Mouse (Mus musculus): ENCODE results near the gene Bsx. TPM values are rescaled to one million over a fixed set of nuclear protein-coding genes. Genes with fewer than 3 reads are reported as not detected.

Gene Bsx
- total and polyA plus RNA-seq, 2 experiments from 2014 or later, result 2.8 TPM; not detected in 1

DNA sequence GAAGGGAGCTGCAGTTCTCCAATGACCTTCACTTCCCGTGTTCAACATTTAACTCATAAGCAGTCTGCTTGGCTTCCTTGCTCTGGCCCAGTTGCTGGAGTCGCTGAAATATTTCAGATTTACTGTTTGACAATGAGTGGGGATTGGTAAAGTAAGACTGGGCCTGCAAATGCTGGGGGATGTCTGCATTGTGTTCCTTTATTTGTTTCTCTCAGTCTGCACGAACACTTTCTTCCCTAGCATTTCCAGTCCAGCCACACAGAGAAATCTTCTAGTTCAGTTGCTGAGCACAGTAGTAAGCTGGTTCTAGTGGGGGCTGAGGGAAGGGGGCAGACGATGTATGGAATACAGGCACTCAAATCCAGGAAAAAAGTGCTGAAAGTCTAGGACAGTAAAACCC, 1.0 kb downstream of the Bsx start:
- H3K4me3 ChIP-seq (ENCODE audit: low read depth, low read length), result no peak overlapping the region
- H3K9me3 ChIP-seq (ENCODE audit: low read length), result no peaks in the 10 kb centered on the region
- H3K27ac ChIP-seq (ENCODE audit: low read depth, low read length), result no peak overlapping the region
- WGBS, result 4% methylated on average over 4 of the region's 4 CpGs
- H3K4me2 ChIP-seq (ENCODE audit: low read depth, low read length, poor library complexity, severe bottlenecking), result no peak overlapping the region
- no peak for ATAC-seq (ENCODE audit: low FRiP score)
- no peak overlapping the region for H3K9ac ChIP-seq (replicated peaks; ENCODE audit: low read length, poor library complexity, severe bottlenecking)
- H3K4me1 ChIP-seq (ENCODE audit: insufficient read depth, low read length), result peaks cover 3% of the 10 kb centered on the region; the same call in 1 of the 2 replicates
- TF ChIP-seq CTCF (IDR thresholded peaks at IDR 0.05), result no peak
- H3K27me3 ChIP-seq (ENCODE audit: insufficient read depth, low read length), result peaks cover 45% of the 10 kb centered on the region
- DNase-seq (ENCODE audit: low spot score), result no peak
- no peaks in the 10 kb centered on the region for H3K36me3 ChIP-seq (ENCODE audit: insufficient read depth, low read length)

DNA sequence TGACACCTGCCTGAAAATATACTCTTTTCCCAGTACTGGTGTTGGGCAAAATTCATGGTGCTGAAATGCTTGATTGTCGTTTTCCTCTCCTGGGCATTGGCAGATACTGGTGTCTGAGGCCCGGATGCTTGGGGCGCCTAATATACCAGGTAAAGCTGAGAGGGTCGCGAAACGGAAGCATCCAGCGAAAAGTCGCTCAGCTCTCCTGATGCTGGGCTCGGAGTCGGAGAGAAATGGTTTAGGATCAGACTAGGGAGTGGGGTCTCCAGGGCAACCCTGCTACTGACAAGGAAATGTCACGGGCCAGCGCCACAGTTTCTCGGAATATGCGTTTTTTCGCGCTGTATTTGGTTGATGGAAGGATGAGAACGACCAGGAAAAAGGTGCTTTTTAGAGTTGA, 1.5 kb downstream of the Bsx start:
- H3K27ac ChIP-seq (ENCODE audit: low read depth, low read length), result no peak overlapping the region
- H3K9ac ChIP-seq (replicated peaks; ENCODE audit: low read length, poor library complexity, severe bottlenecking), result no peak overlapping the region
- H3K4me3 ChIP-seq (ENCODE audit: low read depth, low read length), result 0 out of 2 replicates have a peak overlapping the region, but pooled peaks have one; percentile 2
- no peaks in the 10 kb centered on the region for H3K36me3 ChIP-seq (ENCODE audit: insufficient read depth, low read length)
- TF ChIP-seq CTCF (IDR thresholded peaks at IDR 0.05), result no peak
- DNase-seq (ENCODE audit: low spot score) (no peak), ATAC-seq (ENCODE audit: low FRiP score) (no peak)
- 1% methylated on average over 17 of the region's 17 CpGs for WGBS
- H3K27me3 ChIP-seq (ENCODE audit: insufficient read depth, low read length), result peaks cover 45% of the 10 kb centered on the region
- H3K9me3 ChIP-seq (ENCODE audit: low read length), result no peaks in the 10 kb centered on the region
- no peak overlapping the region for H3K4me2 ChIP-seq (ENCODE audit: low read depth, low read length, poor library complexity, severe bottlenecking)
- peaks cover 3% of the 10 kb centered on the region; the same call in 1 of the 2 replicates for H3K4me1 ChIP-seq (ENCODE audit: insufficient read depth, low read length)

DNA sequence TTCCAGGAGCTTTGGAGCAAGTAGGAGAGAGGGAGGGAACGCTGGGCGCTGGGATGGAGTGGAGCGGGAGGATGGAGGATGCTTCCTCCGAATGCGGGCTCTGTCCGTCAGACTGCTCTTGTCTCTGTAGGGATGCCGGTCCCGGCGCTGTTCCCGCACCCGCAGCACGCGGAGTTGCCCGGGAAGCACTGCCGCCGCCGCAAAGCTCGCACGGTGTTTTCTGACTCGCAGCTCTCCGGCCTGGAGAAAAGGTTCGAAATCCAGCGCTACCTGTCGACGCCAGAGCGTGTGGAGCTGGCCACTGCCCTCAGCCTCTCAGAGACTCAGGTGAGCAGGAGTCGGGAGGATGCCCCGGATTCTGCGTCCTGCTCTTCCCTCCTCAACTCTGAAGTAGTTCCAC, 2.2 kb downstream of the Bsx start:
- DNase-seq (ENCODE audit: low spot score), result no peak
- ATAC-seq (ENCODE audit: low FRiP score), result no peak
- TF ChIP-seq CTCF (IDR thresholded peaks at IDR 0.05), result no peak
- no peaks in the 10 kb centered on the region for H3K9me3 ChIP-seq (ENCODE audit: low read length)
- no peaks in the 10 kb centered on the region for H3K36me3 ChIP-seq (ENCODE audit: insufficient read depth, low read length)
- no peak overlapping the region for H3K4me3 ChIP-seq (ENCODE audit: low read depth, low read length)
- no peak overlapping the region for H3K4me2 ChIP-seq (ENCODE audit: low read depth, low read length, poor library complexity, severe bottlenecking)
- H3K27me3 ChIP-seq (ENCODE audit: insufficient read depth, low read length), result peaks cover 48% of the 10 kb centered on the region
- H3K27ac ChIP-seq (ENCODE audit: low read depth, low read length), result no peak overlapping the region
- 1% methylated on average over 29 of the region's 29 CpGs for WGBS
- H3K9ac ChIP-seq (replicated peaks; ENCODE audit: low read length, poor library complexity, severe bottlenecking), result no peak overlapping the region
- peaks cover 3% of the 10 kb centered on the region; the same call in 1 of the 2 replicates for H3K4me1 ChIP-seq (ENCODE audit: insufficient read depth, low read length)

DNA sequence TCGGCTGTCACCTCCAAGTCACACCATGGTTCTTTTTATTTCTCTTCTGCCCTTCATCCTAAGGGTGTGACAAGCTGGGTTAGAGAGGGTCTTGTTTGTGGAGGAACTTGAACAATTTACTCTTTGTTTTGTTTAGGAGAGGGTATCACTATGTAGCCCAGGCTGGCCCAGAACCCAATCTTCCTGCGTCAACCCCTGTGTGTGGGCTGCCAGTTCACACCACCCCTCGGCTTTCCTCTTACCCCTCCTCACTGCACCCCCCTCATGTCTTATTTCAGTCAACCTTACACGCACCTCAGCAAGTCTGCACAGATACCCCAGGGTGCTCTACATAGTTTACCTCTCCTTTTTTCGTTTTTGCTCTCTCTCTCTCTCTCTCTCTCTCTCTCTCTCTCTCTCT, 2.8 kb downstream of the Bsx start:
- ATAC-seq (ENCODE audit: low FRiP score), result no peak
- Histone ChIP-seq H3K4me2 (ENCODE audit: low read depth, low read length, poor library complexity, severe bottlenecking) (no peak overlapping the region), H3K4me3 (ENCODE audit: low read depth, low read length) (no peak overlapping the region), H3K9me3 (ENCODE audit: low read length) (no peaks in the 10 kb centered on the region), H3K4me1 (ENCODE audit: insufficient read depth, low read length) (peaks cover under 1% of the 10 kb centered on the region; the same call in 1 of the 2 replicates), H3K27me3 (ENCODE audit: insufficient read depth, low read length) (peaks cover 48% of the 10 kb centered on the region), H3K27ac (ENCODE audit: low read depth, low read length) (no peak overlapping the region), H3K9ac (replicated peaks; ENCODE audit: low read length, poor library complexity, severe bottlenecking) (no peak overlapping the region), H3K36me3 (ENCODE audit: insufficient read depth, low read length) (no peaks in the 10 kb centered on the region)
- WGBS, result 5% methylated on average over 5 of the region's 5 CpGs
- no peak for DNase-seq (ENCODE audit: low spot score)
- TF ChIP-seq CTCF (IDR thresholded peaks at IDR 0.05), result no peak

DNA sequence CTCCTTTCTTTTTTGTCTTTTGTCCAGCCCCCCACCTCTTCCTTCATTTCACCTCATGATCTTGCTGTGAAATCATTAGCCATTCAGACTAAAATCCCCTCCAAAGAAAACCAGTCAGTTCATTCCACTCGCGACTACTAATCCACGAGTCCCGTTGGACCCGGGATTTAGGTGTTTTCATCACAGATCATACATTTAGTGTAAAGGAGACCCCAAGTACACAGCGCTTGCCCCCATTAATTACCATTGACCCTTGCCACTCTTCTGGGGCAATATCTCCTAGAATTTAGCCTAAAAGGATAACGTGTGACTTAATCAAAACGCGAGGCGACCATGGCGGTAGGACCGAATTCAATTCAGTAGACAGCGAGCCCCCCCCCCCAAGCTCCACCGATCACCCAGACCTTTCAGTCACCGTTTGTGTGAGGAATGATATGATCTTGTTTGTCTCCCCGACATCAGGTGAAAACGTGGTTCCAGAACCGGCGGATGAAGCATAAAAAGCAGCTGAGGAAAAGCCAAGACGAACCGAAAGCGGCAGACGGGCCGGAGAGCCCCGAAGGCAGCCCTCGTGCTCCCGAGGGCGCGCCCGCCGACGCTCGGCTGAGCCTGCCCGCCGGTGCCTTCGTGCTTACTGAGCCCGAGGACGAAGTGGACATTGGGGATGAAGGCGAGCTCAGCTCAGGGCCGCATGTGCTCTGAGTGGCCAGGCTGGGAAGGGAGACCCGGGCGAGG, 3.4 kb downstream of the Bsx start:
- 0 out of 2 replicates have a peak, but pooled peaks have one; percentile 23 for ATAC-seq (ENCODE audit: low FRiP score)
- H3K9ac ChIP-seq (replicated peaks; ENCODE audit: low read length, poor library complexity, severe bottlenecking), result no peak overlapping the region
- H3K27ac ChIP-seq (ENCODE audit: low read depth, low read length), result no peak overlapping the region
- peaks cover 44% of the 10 kb centered on the region for H3K27me3 ChIP-seq (ENCODE audit: insufficient read depth, low read length)
- H3K4me2 ChIP-seq (ENCODE audit: low read depth, low read length, poor library complexity, severe bottlenecking), result peak overlapping the region; percentile 18; the same call in 1 of the 2 replicates
- no peak for DNase-seq (ENCODE audit: low spot score)
- 0 out of 2 replicates have a peak overlapping the region, but pooled peaks have one; percentile 5 for H3K4me3 ChIP-seq (ENCODE audit: low read depth, low read length)
- H3K4me1 ChIP-seq (ENCODE audit: insufficient read depth, low read length), result no peaks in the 10 kb centered on the region
- no peaks in the 10 kb centered on the region for H3K9me3 ChIP-seq (ENCODE audit: low read length)
- H3K36me3 ChIP-seq (ENCODE audit: insufficient read depth, low read length), result no peaks in the 10 kb centered on the region
- WGBS, result 1% methylated on average over 42 of the region's 42 CpGs
- TF ChIP-seq CTCF (IDR thresholded peaks at IDR 0.05), result no peak

DNA sequence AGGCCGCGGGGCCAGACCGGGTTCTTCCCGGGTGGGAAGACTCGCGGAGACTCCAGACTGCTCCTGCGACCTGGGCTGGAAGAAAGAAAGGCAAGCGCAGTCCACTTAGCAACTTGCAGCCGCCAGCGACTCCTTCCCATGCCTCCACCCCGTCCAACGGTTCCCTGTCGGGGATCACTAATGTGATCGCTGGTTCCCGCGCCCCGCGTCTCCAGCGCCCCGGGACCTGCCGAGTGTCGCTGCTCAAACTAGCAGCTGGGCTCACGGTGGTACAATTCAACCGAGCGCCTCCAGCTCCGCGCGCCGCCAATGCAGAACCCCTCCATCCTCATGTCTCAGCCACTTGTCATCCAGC, 3.9 kb downstream of the Bsx start:
- 0% methylated on average over 29 of the region's 29 CpGs for WGBS
- no peak for DNase-seq (ENCODE audit: low spot score)
- Histone ChIP-seq H3K27ac (ENCODE audit: low read depth, low read length) (no peak overlapping the region), H3K27me3 (ENCODE audit: insufficient read depth, low read length) (peaks cover 46% of the 10 kb centered on the region), H3K4me3 (ENCODE audit: low read depth, low read length) (0 out of 2 replicates have a peak overlapping the region, but pooled peaks have one; percentile 5), H3K4me1 (ENCODE audit: insufficient read depth, low read length) (no peaks in the 10 kb centered on the region), H3K9ac (replicated peaks; ENCODE audit: low read length, poor library complexity, severe bottlenecking) (no peak overlapping the region), H3K4me2 (ENCODE audit: low read depth, low read length, poor library complexity, severe bottlenecking) (peak overlapping the region; percentile 18; the same call in 1 of the 2 replicates), H3K36me3 (ENCODE audit: insufficient read depth, low read length) (no peaks in the 10 kb centered on the region), H3K9me3 (ENCODE audit: low read length) (no peaks in the 10 kb centered on the region)
- TF ChIP-seq CTCF (IDR thresholded peaks at IDR 0.05), result no peak
- no peak for ATAC-seq (ENCODE audit: low FRiP score)

Measured in midbrain, postnatal 0 days (tissue).